Comparison of ENCODE assay signal across 23 mouse cellular contexts in genomic region chr17:87864842-87865241, GRCm38 (mm10). TPM values are rescaled to one million over a fixed set of nuclear protein-coding genes. Genes with fewer than 3 reads are reported as not detected.
"Had no signal": no experiment of that assay in that cellular context is flagged by ENCODE, and none has a peak within 500 bp of the region (broad histone marks: within the 10 kb centered on the region; RNA-seq: fewer than 3 reads in every experiment).

No protein-coding gene starts in this region.

- H3K4me3 ChIP-seq: limb, embryonic 13.5 days; liver, embryonic 13.5 days; midbrain, embryonic 13.5 days; myocyte; neural tube, embryonic 12.5 days had no signal

- H3K4me1 ChIP-seq: limb, embryonic 13.5 days; liver, embryonic 13.5 days; neural tube, embryonic 12.5 days had no signal

- H3K27ac ChIP-seq: kidney, postnatal 0 days; limb, embryonic 13.5 days; liver, embryonic 13.5 days; midbrain, embryonic 13.5 days; neural tube, embryonic 12.5 days had no signal

- ATAC-seq: midbrain, embryonic 13.5 days had no signal

- DNase-seq: kidney, adult 11 months; kidney, adult 9 months; kidney, postnatal 36 days; layer of hippocampus, adult 9-11 months; layer of hippocampus, postnatal 36 days; liver, embryonic 13.5 days; lung, adult 18-20 months; retina, postnatal 1 day; right cerebral cortex, postnatal 14 days; thymus, postnatal 4 days had no signal

- H3K9ac ChIP-seq: limb, embryonic 13.5 days; liver, embryonic 13.5 days; midbrain, embryonic 13.5 days; neural tube, embryonic 12.5 days had no signal

- H3K4me2 ChIP-seq: limb, embryonic 13.5 days; liver, embryonic 13.5 days; midbrain, embryonic 13.5 days; neural tube, embryonic 12.5 days had no signal

- H3K9me3 ChIP-seq: limb, embryonic 13.5 days; liver, embryonic 13.5 days; midbrain, embryonic 13.5 days; neural tube, embryonic 12.5 days had no signal

- H3K27me3 ChIP-seq: limb, embryonic 13.5 days; liver, embryonic 13.5 days; midbrain, embryonic 13.5 days; neural tube, embryonic 12.5 days had no signal

- H3K36me3 ChIP-seq: limb, embryonic 13.5 days; liver, embryonic 13.5 days; midbrain, embryonic 13.5 days; neural tube, embryonic 12.5 days had no signal

RNA-seq across cellular contexts. Expression of gene Rpl36-ps4, which starts 55.9 kb away (rescaled TPM):
- total RNA-seq: layer of hippocampus, adult 18-20 months; layer of hippocampus, postnatal 36 days; left cerebral cortex, adult 8-10 months; left cerebral cortex, postnatal 25 days; megakaryocyte-erythroid progenitor cell, adult 5-6 weeks had no signal
- polyA plus RNA-seq: kidney, postnatal 0 days; limb, embryonic 13.5 days; liver, embryonic 13.5 days; lung, embryonic 16.5 days; midbrain, embryonic 13.5 days; myocyte; neural tube, embryonic 12.5 days; small intestine, adult 2 months; stomach, embryonic 14.5 days; testis, adult 2 months had no signal
